Comparison of ENCODE assay signal across 21 mouse cellular contexts in genomic region chr6:122879781-122880505, GRCm38 (mm10). TPM values are rescaled to one million over a fixed set of nuclear protein-coding genes. Genes with fewer than 3 reads are reported as not detected.
A peak's percentile ranks its signal among the peaks of the same experiment; 100 is the strongest.
DNase-seq lines count a peak whose midpoint lies in the region; ATAC-seq lines count a peak whose summit lies in the region.
"Had no signal": no experiment of that assay in that cellular context is flagged by ENCODE, and none has a peak within 500 bp of the region (broad histone marks: within the 10 kb centered on the region; RNA-seq: fewer than 3 reads in every experiment).

No protein-coding gene starts in this region.

- peaks cover 42% of the 10 kb centered on the region for H3K4me1 ChIP-seq in liver, embryonic 13.5 days (replicated peaks)
- peaks cover 9% of the 10 kb centered on the region for H3K4me1 ChIP-seq in liver, embryonic 11.5 days (replicated peaks; ENCODE audit: control insufficient read depth, insufficient read depth, low read length)
- H3K4me1 ChIP-seq in liver, embryonic 15.5 days (replicated peaks), result peaks cover 44% of the 10 kb centered on the region

- H3K9ac ChIP-seq in liver, embryonic 13.5 days, result no peak overlapping the region
- no peak overlapping the region for H3K9ac ChIP-seq in liver, embryonic 11.5 days (ENCODE audit: low read depth, low read length)
- no peak overlapping the region for H3K9ac ChIP-seq in liver, embryonic 15.5 days
- H3K9ac ChIP-seq: embryonic facial prominence, embryonic 15.5 days; midbrain, embryonic 12.5 days had no signal

- WGBS in liver, embryonic 13.5 days (ENCODE audit: insufficient replicate concordance), result 80% methylated on average over 7 of the region's 7 CpGs
- 83% methylated on average over 7 of the region's 7 CpGs for WGBS in liver, embryonic 11.5 days
- WGBS in liver, embryonic 15.5 days (ENCODE audit: insufficient replicate concordance), result 78% methylated on average over 7 of the region's 7 CpGs

- DNase-seq in kidney, adult 11 months, result peak; percentile 28
- DNase-seq in kidney, postnatal 10 days, result no peak
- no peak for DNase-seq in liver, embryonic 13.5 days
- DNase-seq in liver, embryonic 11.5 days (ENCODE audit: low spot score), result no peak
- DNase-seq in left cerebral cortex, adult 11 months (ENCODE audit: low spot score), result no peak
- DNase-seq: adrenal gland, postnatal 36 days; cerebellum, adult 9-10 months; heart, postnatal 10 days; lung, adult 18-20 months; lung, postnatal 10 days; thymus, adult 18-20 months; thymus, postnatal 36 days had no signal

- no peak overlapping the region for H3K4me2 ChIP-seq in liver, embryonic 13.5 days
- no peak overlapping the region for H3K4me2 ChIP-seq in liver, embryonic 11.5 days
- H3K4me2 ChIP-seq in liver, embryonic 15.5 days, result no peak overlapping the region
- H3K4me2 ChIP-seq: embryonic facial prominence, embryonic 15.5 days; heart, embryonic 11.5 days; midbrain, embryonic 12.5 days had no signal

- peak; percentile 52 for ATAC-seq in liver, embryonic 13.5 days (ENCODE audit: low read depth)
- ATAC-seq in liver, embryonic 11.5 days (replicated peaks; ENCODE audit: low FRiP score), result no peak
- ATAC-seq in liver, embryonic 15.5 days (ENCODE audit: insufficient read depth), result peak; percentile 58
- no peak for ATAC-seq in megakaryocyte progenitor cell, adult 5-6 weeks (replicated peaks; ENCODE audit: poor library complexity)
- ATAC-seq: forebrain, embryonic 14.5 days; hindbrain, postnatal 0 days had no signal

- no peak overlapping the region for H3K4me3 ChIP-seq in liver, embryonic 13.5 days (replicated peaks)
- H3K4me3 ChIP-seq in liver, embryonic 11.5 days (ENCODE audit: low read depth, low read length), result no peak overlapping the region
- no peak overlapping the region for H3K4me3 ChIP-seq in liver, embryonic 15.5 days (replicated peaks)
- H3K4me3 ChIP-seq: embryonic facial prominence, embryonic 15.5 days; hindbrain, embryonic 10.5 days; limb, embryonic 10.5 days; midbrain, embryonic 12.5 days had no signal

- H3K27me3 ChIP-seq in liver, embryonic 13.5 days, result no peaks in the 10 kb centered on the region
- no peaks in the 10 kb centered on the region for H3K27me3 ChIP-seq in liver, embryonic 11.5 days (replicated peaks; ENCODE audit: control insufficient read depth, insufficient read depth, low read length)
- H3K27me3 ChIP-seq in liver, embryonic 15.5 days, result no peaks in the 10 kb centered on the region
- H3K27me3 ChIP-seq: embryonic facial prominence, embryonic 15.5 days; midbrain, embryonic 12.5 days had no signal

- H3K36me3 ChIP-seq in liver, embryonic 13.5 days, result peaks cover 81% of the 10 kb centered on the region
- H3K36me3 ChIP-seq in liver, embryonic 11.5 days (ENCODE audit: control insufficient read depth, insufficient read depth, low read length), result peaks cover 33% of the 10 kb centered on the region
- peaks cover 81% of the 10 kb centered on the region for H3K36me3 ChIP-seq in liver, embryonic 15.5 days (replicated peaks)

- H3K9me3 ChIP-seq in liver, embryonic 13.5 days (replicated peaks), result no peaks in the 10 kb centered on the region
- H3K9me3 ChIP-seq in liver, embryonic 11.5 days (ENCODE audit: control insufficient read depth, low read length), result no peaks in the 10 kb centered on the region
- H3K9me3 ChIP-seq in liver, embryonic 15.5 days (replicated peaks), result no peaks in the 10 kb centered on the region
- H3K9me3 ChIP-seq: embryonic facial prominence, embryonic 15.5 days; hindbrain, embryonic 10.5 days; limb, embryonic 10.5 days; midbrain, embryonic 12.5 days had no signal

- peak overlapping the region; percentile 69 for H3K27ac ChIP-seq in liver, embryonic 13.5 days
- no peak overlapping the region for H3K27ac ChIP-seq in liver, embryonic 11.5 days (ENCODE audit: low read depth, low read length)
- H3K27ac ChIP-seq in liver, embryonic 15.5 days (replicated peaks), result peak overlapping the region; percentile 48
- H3K27ac ChIP-seq: embryonic facial prominence, embryonic 15.5 days; hindbrain, embryonic 10.5 days; hindbrain, postnatal 0 days; limb, embryonic 10.5 days; midbrain, embryonic 12.5 days had no signal

RNA-seq across cellular contexts. Expression of gene Necap1, which starts 5.7 kb away (rescaled TPM):
- 24.9 and 27.8 TPM in 2 replicates for polyA plus RNA-seq in liver, embryonic 13.5 days (2015; fragmentation: Nextera tagmentation; extraction: Ambion mirVana)
- polyA plus RNA-seq in liver, embryonic 11.5 days (2014; fragmentation: Nextera tagmentation; extraction: Ambion mirVana), result 39.8 and 44.4 TPM in 2 replicates
- polyA plus RNA-seq in liver, embryonic 15.5 days (2015; fragmentation: Nextera tagmentation; extraction: Ambion mirVana), result 24.2 and 25.8 TPM in 2 replicates
- 23.2 and 23.3 TPM in 2 replicates for total RNA-seq in megakaryocyte progenitor cell, adult 5-6 weeks (2015)
- 12.3 and 19.7 TPM in 2 replicates for total RNA-seq in megakaryocyte progenitor cell, adult 5-6 weeks (2017)

RNA-seq across cellular contexts. Expression of gene C3ar1, which starts 24.0 kb away (rescaled TPM):
- polyA plus RNA-seq in liver, embryonic 13.5 days (2015; fragmentation: Nextera tagmentation; extraction: Ambion mirVana), result 1.1 and 1.3 TPM in 2 replicates
- polyA plus RNA-seq in liver, embryonic 11.5 days (2014; fragmentation: Nextera tagmentation; extraction: Ambion mirVana), result 2.7 and 3.5 TPM in 2 replicates
- polyA plus RNA-seq in liver, embryonic 15.5 days (2015; fragmentation: Nextera tagmentation; extraction: Ambion mirVana), result 1.0 TPM in 2 replicates
- total RNA-seq in megakaryocyte progenitor cell, adult 5-6 weeks (2015), result 0.05 TPM in 1 of 2 replicates, not detected in the other
- total RNA-seq in megakaryocyte progenitor cell, adult 5-6 weeks (2017), result not detected in 2 replicates

RNA-seq across cellular contexts. Expression of gene Clec4a1, which starts 41.7 kb away (rescaled TPM):
- polyA plus RNA-seq in liver, embryonic 13.5 days (2015; fragmentation: Nextera tagmentation; extraction: Ambion mirVana), result 3.7 TPM in 2 replicates
- polyA plus RNA-seq in liver, embryonic 11.5 days (2014; fragmentation: Nextera tagmentation; extraction: Ambion mirVana), result 3.2 and 3.6 TPM in 2 replicates
- polyA plus RNA-seq in liver, embryonic 15.5 days (2015; fragmentation: Nextera tagmentation; extraction: Ambion mirVana), result 6.0 and 6.2 TPM in 2 replicates
- total RNA-seq in megakaryocyte progenitor cell, adult 5-6 weeks (2015), result 2.1 and 2.9 TPM in 2 replicates
- 0.79 and 0.81 TPM in 2 replicates for total RNA-seq in megakaryocyte progenitor cell, adult 5-6 weeks (2017)

Comparison
In these comparisons a context has a peak if more than half of its experiments do, and no peak if none do; other contexts are left out.
1. ATAC-seq: peak in liver, embryonic 13.5 days (single experiment) and liver, embryonic 15.5 days (single experiment); none in liver, embryonic 11.5 days (single experiment) and megakaryocyte progenitor cell, adult 5-6 weeks (single experiment).